Mouse (Mus musculus) brain, adult 2 months (tissue): ENCODE data around the gene Pmpca.

Experiments
- DNase-seq: peaks from one replicate; pipeline ENCODE4 v3.0.0; 2011; ENCODE audit warnings: low read depth, low spot score

Pmpca gene

GRCm38 (mm10) chr2:26424541-26424940 is 35.4 kb downstream of the Pmpca start:
- DNase-seq: no peak

DNA sequence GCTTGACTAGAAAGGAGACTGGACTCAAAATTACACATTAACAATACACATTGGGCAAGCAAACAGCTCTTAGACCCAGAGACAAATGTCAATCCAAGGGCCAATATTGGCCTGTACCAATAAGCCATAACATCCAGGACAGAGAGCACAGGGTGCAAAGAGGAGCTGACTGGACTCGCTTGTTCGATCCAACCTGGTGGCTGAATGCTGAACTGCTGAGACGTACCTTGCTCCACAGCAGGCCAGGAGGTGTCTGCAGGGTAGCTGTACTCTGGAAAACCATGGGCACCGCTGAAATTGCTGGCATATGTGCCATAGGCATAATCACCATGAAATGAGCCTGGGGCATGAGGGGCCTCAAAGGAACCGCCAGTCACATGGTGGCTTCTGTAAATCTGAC is 40.7 kb downstream of the Pmpca start:
- no peak for DNase-seq

DNA sequence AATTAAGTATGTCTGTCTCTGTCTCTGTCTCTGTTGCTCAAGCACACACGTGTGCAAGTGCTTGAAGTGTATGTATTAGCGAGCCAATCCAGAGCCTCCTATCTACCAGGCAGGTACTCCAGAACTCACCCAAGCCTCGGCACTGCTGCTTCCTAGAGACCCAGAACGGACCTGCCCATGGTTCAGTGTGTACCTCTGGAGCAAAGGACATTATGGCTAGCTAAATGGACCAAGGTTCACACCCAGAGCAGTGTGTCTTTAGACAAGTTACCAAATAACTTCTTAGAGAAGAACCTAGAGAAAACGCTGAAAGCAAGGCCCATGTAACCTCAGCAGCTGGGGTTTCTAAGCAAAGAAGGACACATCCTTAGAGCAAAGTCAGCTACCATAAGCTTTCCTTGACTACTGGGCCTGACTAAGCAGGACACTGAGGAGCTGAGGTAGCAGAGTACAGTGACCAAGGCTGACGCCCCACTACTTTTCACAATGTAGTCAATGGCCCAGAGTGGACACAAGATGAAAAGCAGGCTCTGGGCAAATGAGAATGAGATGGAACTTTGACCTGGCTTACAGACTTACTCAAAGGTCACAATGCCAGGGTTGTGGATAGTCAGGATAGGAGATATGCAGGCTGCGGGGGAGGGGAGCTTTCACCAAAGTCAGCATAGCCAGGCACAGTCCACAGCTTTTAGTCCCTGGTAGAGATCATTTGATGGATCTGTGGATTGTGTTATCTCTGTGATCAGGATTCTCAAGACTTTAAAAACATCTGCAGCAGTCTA is 45.8 kb downstream of the Pmpca start:
- no peak for DNase-seq

GRCm38 (mm10) chr2:26437221-26437620 is 48.1 kb downstream of the Pmpca start:
- DNase-seq: peak; percentile 72

DNA sequence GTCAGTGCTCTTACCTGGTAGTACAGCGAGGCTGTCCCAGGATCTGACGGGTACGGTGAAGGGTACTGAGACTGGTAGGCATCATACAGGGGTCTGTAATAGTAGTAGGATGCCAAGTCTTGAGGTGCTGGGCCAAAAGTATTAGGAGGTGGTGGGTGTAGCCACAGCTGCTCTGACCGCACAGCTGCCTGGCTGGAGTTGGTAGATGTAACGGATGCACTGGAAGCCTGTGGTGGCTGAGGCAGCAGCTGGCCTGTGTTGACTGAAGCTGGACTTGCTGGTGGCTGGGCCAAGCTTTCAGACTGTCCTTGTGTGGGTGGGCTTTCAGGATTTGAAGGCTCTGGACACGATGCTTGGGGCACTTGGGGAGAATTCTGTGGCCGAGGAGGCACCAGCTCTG is 49.2 kb downstream of the Pmpca start:
- DNase-seq: no peak

GRCm38 (mm10) chr2:26439671-26440070 is 50.5 kb downstream of the Pmpca start:
- DNase-seq: no peak

GRCm38 (mm10) chr2:26441261-26441660 is 52.1 kb downstream of the Pmpca start:
- no peak for DNase-seq

- DNase-seq: no peak
These were observed 52.5 kb downstream of the Pmpca start for GRCm38 (mm10) chr2:26441688-26442087.

DNA sequence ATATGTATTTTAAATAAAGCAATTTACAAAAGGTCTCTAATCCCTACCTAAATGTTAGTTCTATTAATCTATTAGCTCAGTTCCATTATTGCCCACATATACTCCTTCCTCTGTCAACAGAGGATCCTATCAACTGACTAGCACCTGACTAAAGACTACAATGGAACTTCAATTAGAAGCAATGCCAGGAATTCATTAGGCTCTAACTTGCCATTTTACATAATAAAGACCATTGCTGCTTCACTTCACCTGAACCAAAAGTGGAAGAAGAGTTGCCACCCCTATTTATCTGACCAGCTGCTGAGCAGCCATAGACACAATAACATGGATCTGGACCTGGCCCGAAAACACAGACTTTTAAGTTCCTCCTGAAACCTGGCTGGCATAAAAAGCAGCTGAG is 53.7 kb downstream of the Pmpca start:
- no peak for DNase-seq

GRCm38 (mm10) chr2:26443876-26444275 is 54.7 kb downstream of the Pmpca start:
- no peak for DNase-seq

- no peak for DNase-seq
These were observed 55.2 kb downstream of the Pmpca start for GRCm38 (mm10) chr2:26444368-26444767.

DNA sequence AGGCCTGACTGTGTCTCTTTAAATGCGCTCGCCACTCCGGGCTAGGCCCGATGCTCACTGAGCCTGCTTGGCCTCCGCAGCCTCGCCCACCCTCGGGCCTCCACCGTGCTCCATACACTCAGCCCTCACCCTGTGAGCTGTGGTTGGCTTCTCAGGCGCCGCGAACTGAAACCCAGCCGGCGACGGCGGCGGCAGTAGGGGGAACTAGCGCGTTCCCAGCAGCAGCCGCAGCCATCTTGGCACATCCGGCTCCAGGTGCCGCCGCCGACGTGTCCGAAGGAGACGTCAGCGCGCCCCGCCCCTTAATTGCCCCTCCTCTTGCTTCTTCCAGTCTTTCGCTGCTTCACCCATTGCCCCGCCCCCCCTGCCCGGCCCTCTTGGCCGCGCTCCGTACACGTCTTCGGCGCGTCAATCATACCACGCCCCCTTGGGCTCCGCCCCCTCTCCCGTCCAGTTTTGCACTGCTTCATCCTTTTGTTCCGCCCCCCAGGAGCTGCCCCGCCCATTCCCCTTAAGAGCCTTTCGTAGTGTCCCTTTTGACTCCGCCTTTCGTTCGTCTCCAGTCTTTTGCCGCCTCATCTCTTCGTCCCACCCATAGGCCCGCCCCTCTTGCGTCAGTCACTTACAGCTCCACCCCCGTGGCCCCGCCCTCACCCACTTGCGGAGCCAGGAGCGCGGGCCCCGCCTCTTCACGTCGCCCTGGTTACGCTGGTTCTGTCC is 56.0 kb downstream of the Pmpca start, which contains the start of gene Sec16a:
TSS of gene Sec16a (minus strand) at position 271 of the 720 bp plus-strand sequence.
- peak; percentile 100 for DNase-seq

- peak; percentile 97 for DNase-seq
These were observed 56.7 kb downstream of the Pmpca start for GRCm38 (mm10) chr2:26445666-26446445.

- no peak for DNase-seq
These were observed 57.5 kb downstream of the Pmpca start for GRCm38 (mm10) chr2:26446671-26447070.
